Mouse (Mus musculus): ENCODE data around the gene Rbfox2.
"Not testable (repeated sequence)": the region's sequence is repeated elsewhere in the genome, so short reads cannot be mapped to it uniquely, and the experiment has no call there.

The Rbfox2 gene

DNA sequence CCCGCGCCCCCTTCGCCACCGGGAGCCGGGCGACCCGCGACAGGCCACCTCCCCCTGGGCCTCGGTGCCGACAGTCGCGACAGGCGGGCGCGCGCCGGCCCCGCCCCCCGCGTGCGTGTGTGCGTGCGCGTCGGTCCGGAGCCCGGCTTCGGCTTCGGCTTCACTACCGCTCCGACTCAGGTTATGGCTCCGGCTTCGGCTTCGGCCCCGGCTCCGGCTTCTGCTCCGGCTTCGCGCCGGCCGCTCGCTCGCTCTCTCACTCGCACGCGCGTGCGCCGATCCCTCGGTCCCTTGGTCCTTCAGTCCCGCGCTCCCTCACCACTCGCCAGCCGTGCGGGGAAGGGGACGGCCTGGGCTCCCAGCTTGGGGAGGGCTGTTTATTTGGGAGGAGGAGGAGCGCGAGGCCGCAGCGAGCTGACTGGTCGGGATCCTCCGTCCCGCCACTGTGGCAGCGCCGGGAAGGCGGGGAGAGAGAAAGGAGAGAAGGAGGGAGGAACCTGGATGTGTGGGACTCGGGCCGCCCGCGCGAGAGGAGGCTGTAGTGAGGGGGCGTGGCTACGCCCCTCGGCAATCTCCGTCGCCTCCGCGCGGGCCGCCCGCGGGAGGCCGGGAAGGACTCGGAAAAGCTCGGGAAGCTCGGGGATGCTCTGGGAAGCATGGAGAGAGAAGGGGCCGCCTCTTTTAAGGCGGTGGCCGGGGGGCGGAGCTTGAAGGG is at the start of gene Rbfox2:
TSS of gene Rbfox2 (minus strand) at position 458 of the 715 bp plus-strand sequence.
- no peak for DNase-seq (ENCODE audit: low read depth)

DNA sequence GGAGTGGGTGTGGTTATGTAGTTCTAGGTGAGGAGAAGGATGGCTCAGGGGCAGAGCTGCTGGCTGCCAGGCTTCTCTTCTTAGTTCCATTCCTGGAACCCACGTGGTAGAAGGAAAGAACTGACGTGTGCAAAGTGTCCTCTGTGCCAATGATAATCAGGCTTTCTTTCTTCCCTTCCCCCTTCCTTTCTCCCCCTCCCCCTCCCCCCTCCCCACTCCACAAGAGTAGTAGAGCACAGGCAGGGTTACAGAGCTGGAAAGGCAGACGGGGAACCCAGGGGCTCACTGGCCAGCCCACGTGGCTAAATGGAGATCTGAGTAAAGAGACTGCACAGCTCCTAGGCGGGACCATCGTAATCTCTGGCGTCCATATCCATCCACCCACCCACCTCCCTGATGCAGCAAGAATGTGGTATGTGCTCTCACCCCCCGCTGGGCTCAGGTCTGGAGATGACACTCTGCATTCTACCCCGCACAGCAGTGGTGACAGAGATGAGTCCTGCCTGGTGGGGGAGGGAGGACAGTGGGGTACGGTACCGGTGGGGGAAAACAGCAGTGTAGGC is 49.5 kb upstream of the Rbfox2 start:
- no peak for DNase-seq (ENCODE audit: low read depth)

GRCm38 (mm10) chr15:77354848-77355551 is 48.2 kb upstream of the Rbfox2 start:
- no peak for DNase-seq (ENCODE audit: low read depth)

DNA sequence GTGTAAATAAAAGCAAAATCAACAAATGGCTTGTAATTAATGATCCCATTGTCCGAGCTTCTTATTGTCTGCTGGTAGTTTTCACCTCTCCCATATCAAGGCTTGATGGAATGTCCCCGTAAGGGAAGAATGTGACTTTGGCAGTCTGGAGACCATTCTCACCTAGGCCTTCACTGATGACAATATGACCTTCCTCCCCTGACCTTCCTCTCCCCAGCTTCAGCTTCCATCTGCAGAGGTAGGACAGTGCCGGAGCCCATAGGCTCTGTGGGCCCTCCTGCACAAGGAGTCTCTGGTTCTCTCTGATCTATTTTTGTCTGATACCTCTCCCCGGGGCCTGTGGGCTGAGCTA is 47.7 kb upstream of the Rbfox2 start:
- no peak for DNase-seq (ENCODE audit: low read depth)

GRCm38 (mm10) chr15:77353764-77354163 is 47.0 kb upstream of the Rbfox2 start:
- no peak for DNase-seq (ENCODE audit: low read depth)

- no peak for DNase-seq (ENCODE audit: low read depth)
These were observed 46.1 kb upstream of the Rbfox2 start for GRCm38 (mm10) chr15:77352863-77353262.

- no peak for DNase-seq (ENCODE audit: low read depth)
These were observed 43.3 kb upstream of the Rbfox2 start for GRCm38 (mm10) chr15:77350117-77350516.

DNA sequence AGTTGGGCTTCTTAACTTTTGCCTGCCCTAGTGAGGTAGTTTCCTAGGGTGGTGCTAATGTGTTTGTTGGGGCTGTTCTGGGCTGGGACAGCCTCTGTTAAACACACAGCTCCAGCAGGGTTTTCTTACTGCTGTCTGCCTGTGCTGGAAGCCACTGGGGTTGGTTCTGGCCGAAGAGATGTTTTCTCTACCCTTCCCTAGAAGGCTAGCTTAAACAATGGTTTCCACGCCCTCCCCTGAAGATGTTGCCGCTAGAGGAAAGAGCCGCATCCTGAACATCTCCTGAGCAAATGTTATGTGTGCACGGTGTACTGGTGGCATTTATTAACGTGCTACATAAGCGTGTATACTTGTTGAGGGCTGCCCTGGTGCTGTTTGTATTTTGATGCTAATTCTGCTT is 41.3 kb upstream of the Rbfox2 start:
- DNase-seq (ENCODE audit: low read depth) = no peak

GRCm38 (mm10) chr15:77344127-77345125 is 37.6 kb upstream of the Rbfox2 start:
- no peak for DNase-seq (ENCODE audit: low read depth)

GRCm38 (mm10) chr15:77343527-77344091 is 36.8 kb upstream of the Rbfox2 start:
- DNase-seq (ENCODE audit: low read depth) = no peak

- DNase-seq (ENCODE audit: low read depth) = no peak
These were observed 36.2 kb upstream of the Rbfox2 start for GRCm38 (mm10) chr15:77342962-77343526.

GRCm38 (mm10) chr15:77342005-77342404 is 35.2 kb upstream of the Rbfox2 start:
- DNase-seq (ENCODE audit: low read depth) = no peak

- DNase-seq (ENCODE audit: low read depth) = no peak
These were observed 33.8 kb upstream of the Rbfox2 start for GRCm38 (mm10) chr15:77340581-77340980.

GRCm38 (mm10) chr15:77338924-77339429 is 32.2 kb upstream of the Rbfox2 start:
- DNase-seq (ENCODE audit: low read depth) = no peak

DNA sequence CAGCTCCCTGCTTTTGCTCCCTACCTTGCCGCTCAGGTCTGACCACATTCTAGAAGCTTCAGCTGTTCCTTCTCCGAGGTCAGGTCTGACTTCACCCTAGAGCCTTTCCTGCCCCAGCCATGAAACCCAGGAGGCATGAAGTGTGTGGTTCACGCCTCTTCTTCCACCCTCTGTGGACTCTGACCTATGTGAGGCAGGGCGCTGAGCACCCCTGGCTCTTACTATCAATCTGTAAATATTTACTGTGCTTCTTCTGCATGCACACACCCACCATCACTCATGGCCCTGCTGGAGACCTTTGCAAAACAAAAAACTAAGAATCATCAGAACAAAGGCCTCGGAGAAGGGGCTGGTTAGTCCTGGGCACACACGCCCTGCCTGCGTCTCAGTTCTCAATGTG is 31.6 kb upstream of the Rbfox2 start:
- DNase-seq (ENCODE audit: low read depth) = no peak

DNA sequence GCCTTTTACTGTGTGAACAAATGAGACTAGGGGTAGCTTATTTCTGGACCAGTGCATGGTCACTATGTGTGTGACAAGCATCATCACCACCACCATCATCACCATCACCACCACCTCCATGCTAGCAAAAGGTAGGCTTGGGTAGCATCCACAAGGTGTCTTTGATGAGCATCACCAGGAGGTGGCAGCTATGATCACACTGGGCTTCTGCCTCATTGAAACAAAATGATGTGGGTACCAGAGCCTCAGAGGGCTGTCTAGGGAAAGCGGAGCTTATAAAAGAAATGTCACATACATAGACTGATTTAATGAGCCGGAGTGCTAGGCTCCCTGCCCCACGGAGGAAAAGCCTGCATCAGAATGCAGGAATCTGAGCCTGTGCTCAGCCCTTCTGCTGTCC is 31.1 kb upstream of the Rbfox2 start:
- DNase-seq (ENCODE audit: low read depth) = no peak

DNA sequence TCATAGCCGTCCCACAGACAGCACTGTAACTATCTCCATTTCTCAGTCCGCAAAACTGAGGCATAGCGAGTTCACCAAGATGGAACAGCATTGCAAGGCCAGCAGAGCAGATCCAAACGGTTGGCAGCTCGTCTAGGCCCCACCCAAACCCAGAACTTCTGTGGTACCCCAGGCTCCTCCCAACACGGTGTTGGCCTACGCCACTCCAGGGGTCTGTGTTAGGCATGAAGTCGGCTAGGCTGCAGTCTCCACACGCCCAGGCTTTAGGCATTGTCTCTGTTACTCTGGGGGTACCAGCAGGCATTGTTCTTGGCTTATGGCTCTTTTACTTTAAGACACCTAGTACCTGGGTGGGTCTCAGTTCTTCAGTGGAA is 30.2 kb upstream of the Rbfox2 start:
- DNase-seq (ENCODE audit: low read depth) = no peak

DNA sequence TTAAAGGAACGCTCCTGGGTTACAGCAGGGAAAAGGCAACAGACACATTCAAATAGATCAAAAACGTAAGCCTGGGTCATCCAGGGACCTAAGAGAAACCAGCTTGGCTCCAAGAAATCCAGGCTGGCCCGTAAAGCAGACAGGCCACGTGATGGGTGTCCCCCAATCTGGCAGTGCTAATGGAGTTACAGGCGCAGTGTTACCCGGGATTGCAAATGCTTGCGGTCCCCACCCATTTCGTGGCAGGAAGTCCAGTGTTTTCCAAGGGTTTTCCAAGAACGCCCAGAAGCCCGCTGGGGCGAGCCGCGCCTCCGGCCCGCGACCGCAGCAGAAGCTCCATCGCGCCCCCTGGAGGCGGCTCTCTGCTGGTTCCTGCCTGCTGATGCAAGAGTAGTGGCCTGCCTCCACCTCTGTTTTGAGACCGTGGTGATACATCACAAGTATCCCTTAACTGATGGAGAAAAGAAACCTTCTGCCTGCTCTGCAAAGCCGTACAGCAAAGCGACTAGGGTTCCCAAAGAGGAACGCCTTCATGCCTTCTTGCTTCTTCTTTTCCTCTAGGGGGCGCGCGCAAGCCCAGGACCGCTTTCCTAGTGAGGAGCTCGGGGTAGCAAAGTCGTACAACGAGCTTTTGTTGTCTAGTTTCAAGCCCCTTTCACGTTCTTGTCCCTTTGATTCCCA is 29.6 kb upstream of the Rbfox2 start:
- no peak for DNase-seq (ENCODE audit: low read depth)

GRCm38 (mm10) chr15:77335185-77335584 is 28.4 kb upstream of the Rbfox2 start:
- not testable (repeated sequence) for DNase-seq (ENCODE audit: low read depth)

- DNase-seq (ENCODE audit: low read depth) = no peak
These were observed 25.6 kb upstream of the Rbfox2 start for GRCm38 (mm10) chr15:77332272-77332991.

All from 416B (cell line).